Mouse (Mus musculus) midbrain, embryonic 16.5 days (tissue): ENCODE results near the gene Fam171a1. TPM values are rescaled to one million over a fixed set of nuclear protein-coding genes. Genes with fewer than 3 reads are reported as not detected.
A peak's percentile ranks its signal among the peaks of the same experiment; 100 is the strongest.

Source experiments
- ATAC-seq: fragments of 200-750 bp; cut with Nextera tagmentation; 2 replicates; pipeline ENCODE4 v1.8.0; 2017; ENCODE audit warnings: moderate TSS enrichment
- H3K27ac ChIP-seq: fragments of 300-500 bp; sonication (generic); 2 replicates; pipeline ENCODE4 v1.5.1; 2014; ENCODE audit warnings: mild to moderate bottlenecking, low read length, mixed read lengths
- H3K27me3 ChIP-seq: fragments of 300-500 bp; sonication (generic); 2 replicates; pipeline ENCODE4 v1.6.1; 2014; ENCODE audit warnings: low read depth, low read length, mixed read lengths; ENCODE audit not compliant: control insufficient read depth, insufficient read depth
- H3K36me3 ChIP-seq: fragments of 300-500 bp; sonication (generic); 2 replicates; pipeline ENCODE4 v1.6.1; 2014; ENCODE audit warnings: mild to moderate bottlenecking, low read length, moderate library complexity, mixed read lengths; ENCODE audit not compliant: control insufficient read depth, insufficient read depth
- H3K4me1 ChIP-seq: fragments of 300-500 bp; sonication (generic); 2 replicates; pipeline ENCODE4 v1.6.1; 2014; ENCODE audit warnings: mild to moderate bottlenecking, low read length, mixed read lengths; ENCODE audit not compliant: control insufficient read depth, insufficient read depth
- H3K4me2 ChIP-seq: fragments of 300-500 bp; sonication (generic); 2 replicates; pipeline ENCODE4 v1.6.1; 2014; ENCODE audit warnings: mild to moderate bottlenecking, low read length, mixed read lengths
- H3K4me3 ChIP-seq: fragments of 300-500 bp; sonication (generic); 2 replicates; pipeline ENCODE4 v1.5.1; 2014; ENCODE audit warnings: low read depth, mild to moderate bottlenecking, low read length, moderate library complexity, mixed read lengths
- H3K9ac ChIP-seq: fragments of 300-500 bp; sonication (generic); 2 replicates; pipeline ENCODE4 v1.6.1; 2014; ENCODE audit warnings: low read depth, low read length, mixed read lengths
- H3K9me3 ChIP-seq: fragments of 300-500 bp; sonication (generic); replicated peaks from 2 replicates; pipeline ENCODE4 v1.6.1; 2014; ENCODE audit warnings: mild to moderate bottlenecking, low read length, mixed read lengths; ENCODE audit not compliant: control insufficient read depth, poor library complexity, severe bottlenecking
- WGBS: fragments of 180-500 bp; shearing (Covaris S2); extraction: QIAGEN DNeasy Blood & Tissue Kit; methylation state at CpG from one replicate; pipeline ENCODE4 v1.1.7; 2014; 5-methylcytosine and 5-hydroxymethylcytosine counted together
- polyA plus RNA-seq: library from polyadenylated mRNA; unstranded; fragments of >200 nt; fragmentation: Nextera tagmentation; extraction: Ambion mirVana; gene quantifications from 2 replicates; pipeline ENCODE4 v1.2.1, GENCODE M21; 2015

The Fam171a1 gene
- polyA plus RNA-seq, 1 experiment from 2014 or later, result 44.0 TPM

- Histone ChIP-seq H3K27me3 (no peaks in the 10 kb centered on the region), H3K9me3 (no peaks in the 10 kb centered on the region), H3K36me3 (no peaks in the 10 kb centered on the region), H3K4me2 (no peak overlapping the region), H3K4me3 (no peak overlapping the region), H3K4me1 (peaks cover 10% of the 10 kb centered on the region; the same call in 1 of the 2 replicates), H3K27ac (no peak overlapping the region), H3K9ac (no peak overlapping the region)
- WGBS, result 48% methylated on average over 2 of the region's 2 CpGs
- no peak for ATAC-seq
Measured at GRCm38 (mm10) chr2:3128910-3129309, 14.9 kb downstream of the Fam171a1 start.

GRCm38 (mm10) chr2:3132473-3132872 is 18.4 kb downstream of the Fam171a1 start:
- Histone ChIP-seq H3K9me3 (no peaks in the 10 kb centered on the region), H3K9ac (no peak overlapping the region), H3K4me2 (no peak overlapping the region), H3K27ac (no peak overlapping the region), H3K27me3 (no peaks in the 10 kb centered on the region), H3K4me3 (no peak overlapping the region), H3K36me3 (no peaks in the 10 kb centered on the region), H3K4me1 (peaks cover 11% of the 10 kb centered on the region)
- ATAC-seq, result no peak
- WGBS, result 78% methylated on average over 9 of the region's 9 CpGs

- Histone ChIP-seq H3K9ac (no peak overlapping the region), H3K27me3 (no peaks in the 10 kb centered on the region), H3K9me3 (no peaks in the 10 kb centered on the region), H3K4me3 (no peak overlapping the region), H3K4me1 (peaks cover 12% of the 10 kb centered on the region), H3K36me3 (no peaks in the 10 kb centered on the region), H3K4me2 (no peak overlapping the region), H3K27ac (no peak overlapping the region)
- 0 out of 2 replicates have a peak, but pooled peaks have one; percentile 18 for ATAC-seq
- 37% methylated on average over 12 of the region's 12 CpGs for WGBS
Measured at GRCm38 (mm10) chr2:3134580-3135296, 20.7 kb downstream of the Fam171a1 start.

GRCm38 (mm10) chr2:3135297-3135684 is 21.3 kb downstream of the Fam171a1 start:
- H3K4me1 ChIP-seq, result peaks cover 12% of the 10 kb centered on the region
- H3K4me3 ChIP-seq, result no peak overlapping the region
- ATAC-seq, result no peak
- WGBS, result 42% methylated on average over 2 of the region's 2 CpGs
- H3K27me3 ChIP-seq, result no peaks in the 10 kb centered on the region
- H3K9me3 ChIP-seq, result no peaks in the 10 kb centered on the region
- H3K4me2 ChIP-seq, result no peak overlapping the region
- H3K36me3 ChIP-seq, result no peaks in the 10 kb centered on the region
- H3K27ac ChIP-seq, result no peak overlapping the region
- no peak overlapping the region for H3K9ac ChIP-seq

- ATAC-seq, result no peak
- H3K36me3 ChIP-seq, result no peaks in the 10 kb centered on the region
- WGBS, result 76% methylated on average over 2 of the region's 2 CpGs
- H3K4me2 ChIP-seq, result no peak overlapping the region
- H3K4me3 ChIP-seq, result no peak overlapping the region
- H3K9me3 ChIP-seq, result no peaks in the 10 kb centered on the region
- no peak overlapping the region for H3K27ac ChIP-seq
- H3K27me3 ChIP-seq, result no peaks in the 10 kb centered on the region
- no peak overlapping the region for H3K9ac ChIP-seq
- peaks cover 9% of the 10 kb centered on the region for H3K4me1 ChIP-seq
Measured at GRCm38 (mm10) chr2:3138308-3138707, 24.3 kb downstream of the Fam171a1 start.

GRCm38 (mm10) chr2:3139065-3139464 is 25.0 kb downstream of the Fam171a1 start:
- no peaks in the 10 kb centered on the region for H3K27me3 ChIP-seq
- no peak overlapping the region for H3K4me3 ChIP-seq
- 91% methylated on average over 2 of the region's 2 CpGs for WGBS
- H3K36me3 ChIP-seq, result no peaks in the 10 kb centered on the region
- no peak overlapping the region for H3K4me2 ChIP-seq
- peaks cover 9% of the 10 kb centered on the region for H3K4me1 ChIP-seq
- H3K9ac ChIP-seq, result no peak overlapping the region
- no peak overlapping the region for H3K27ac ChIP-seq
- H3K9me3 ChIP-seq, result no peaks in the 10 kb centered on the region
- no peak for ATAC-seq

- peaks cover 9% of the 10 kb centered on the region for H3K4me1 ChIP-seq
- H3K9me3 ChIP-seq, result no peaks in the 10 kb centered on the region
- H3K27me3 ChIP-seq, result no peaks in the 10 kb centered on the region
- no peak overlapping the region for H3K4me2 ChIP-seq
- H3K27ac ChIP-seq, result no peak overlapping the region
- 3% methylated on average over 3 of the region's 3 CpGs for WGBS
- H3K4me3 ChIP-seq, result no peak overlapping the region
- no peak for ATAC-seq
- no peaks in the 10 kb centered on the region for H3K36me3 ChIP-seq
- no peak overlapping the region for H3K9ac ChIP-seq
Measured at GRCm38 (mm10) chr2:3139578-3139977, 25.6 kb downstream of the Fam171a1 start.

GRCm38 (mm10) chr2:3140585-3140984 is 26.6 kb downstream of the Fam171a1 start:
- 0 out of 2 replicates have a peak, but pooled peaks have one; percentile 33 for ATAC-seq
- Histone ChIP-seq H3K4me1 (peaks cover 5% of the 10 kb centered on the region), H3K9ac (no peak overlapping the region), H3K4me2 (no peak overlapping the region), H3K27me3 (no peaks in the 10 kb centered on the region), H3K9me3 (no peaks in the 10 kb centered on the region), H3K36me3 (no peaks in the 10 kb centered on the region), H3K4me3 (no peak overlapping the region), H3K27ac (no peak overlapping the region)
- WGBS, result 56% methylated on average over 5 of the region's 5 CpGs

- no peaks in the 10 kb centered on the region for H3K27me3 ChIP-seq
- H3K36me3 ChIP-seq, result 0 out of 2 replicates have a peak, but pooled peaks cover 4% of the 10 kb centered on the region
- ATAC-seq, result no peak
- peaks cover 5% of the 10 kb centered on the region for H3K4me1 ChIP-seq
- H3K4me2 ChIP-seq, result no peak overlapping the region
- no peaks in the 10 kb centered on the region for H3K9me3 ChIP-seq
- no peak overlapping the region for H3K9ac ChIP-seq
- no peak overlapping the region for H3K27ac ChIP-seq
- WGBS, result 84% methylated on average over 4 of the region's 4 CpGs
- H3K4me3 ChIP-seq, result no peak overlapping the region
Measured at GRCm38 (mm10) chr2:3141804-3142203, 27.8 kb downstream of the Fam171a1 start.
